Mouse (Mus musculus): ENCODE data around the gene Hirip3. TPM values are rescaled to one million over a fixed set of nuclear protein-coding genes. Genes with fewer than 3 reads are reported as not detected.

Gene Hirip3
- polyA plus RNA-seq, 1 experiment = 63.1 TPM

GRCm38 (mm10) chr7:126823202-126823711 lies 38.5 kb upstream of the Hirip3 start:
- WGBS = 0% methylated on average over 8 of the region's 19 CpGs
- TF ChIP-seq POLR2A (IDR thresholded peaks at IDR 0.05; ENCODE audit: borderline replicate concordance, insufficient read depth, low read length) (peak; percentile 61; the same call in 1 of the 2 replicates), CTCF (IDR thresholded peaks at IDR 0.05; ENCODE audit: borderline replicate concordance, insufficient read depth, low read depth, low read length) (no peak)
- peak; percentile 69 to 71 for DNase-seq
- Histone ChIP-seq H3K27me3 (ENCODE audit: control insufficient read depth, insufficient read depth, low read length) (no peaks in the 10 kb centered on the region), H3K4me1 (ENCODE audit: control insufficient read depth, insufficient read depth, low read length) (peaks cover 33% of the 10 kb centered on the region), H3K4me3 (replicated peaks; ENCODE audit: insufficient read depth, low read depth, low read length) (peak overlapping the region; percentile 66), H3K27ac (ENCODE audit: insufficient read depth, low read length) (peak overlapping the region; percentile 91)

GRCm38 (mm10) chr7:126823940-126824339 lies 37.8 kb upstream of the Hirip3 start:
- WGBS = 3% methylated on average over 10 of the region's 10 CpGs

GRCm38 (mm10) chr7:126825403-126825802 lies 36.4 kb upstream of the Hirip3 start:
- H3K4me1 ChIP-seq (ENCODE audit: control insufficient read depth, insufficient read depth, low read length) = peaks cover 35% of the 10 kb centered on the region
- 6% methylated on average over 8 of the region's 8 CpGs for WGBS
- peak overlapping the region; percentile 41 for H3K4me3 ChIP-seq (replicated peaks; ENCODE audit: insufficient read depth, low read depth, low read length)
- DNase-seq = no peak
- 0 out of 2 replicates have a peak overlapping the region, but pooled peaks have one; percentile 32 for H3K27ac ChIP-seq (ENCODE audit: insufficient read depth, low read length)
- H3K27me3 ChIP-seq (ENCODE audit: control insufficient read depth, insufficient read depth, low read length) = no peaks in the 10 kb centered on the region
- no peak for TF ChIP-seq POLR2A (IDR thresholded peaks at IDR 0.05; ENCODE audit: borderline replicate concordance, insufficient read depth, low read length)
- no peak for TF ChIP-seq CTCF (IDR thresholded peaks at IDR 0.05; ENCODE audit: borderline replicate concordance, insufficient read depth, low read depth, low read length)

More at GRCm38 (mm10) chr7:126823940-126824339, 37.8 kb upstream of the Hirip3 start:
- no peaks in the 10 kb centered on the region for H3K27me3 ChIP-seq (ENCODE audit: control insufficient read depth, insufficient read depth, low read length)
- DNase-seq = peak in 1 of 2 experiments; percentile 62
- H3K4me1 ChIP-seq (ENCODE audit: control insufficient read depth, insufficient read depth, low read length) = peaks cover 35% of the 10 kb centered on the region
- H3K27ac ChIP-seq (ENCODE audit: insufficient read depth, low read length) = peak overlapping the region; percentile 20
- H3K4me3 ChIP-seq (replicated peaks; ENCODE audit: insufficient read depth, low read depth, low read length) = peak overlapping the region; percentile 66
- TF ChIP-seq POLR2A (IDR thresholded peaks at IDR 0.05; ENCODE audit: borderline replicate concordance, insufficient read depth, low read length) (no peak), CTCF (IDR thresholded peaks at IDR 0.05; ENCODE audit: borderline replicate concordance, insufficient read depth, low read depth, low read length) (no peak)

GRCm38 (mm10) chr7:126825952-126826351 lies 35.8 kb upstream of the Hirip3 start:
- Histone ChIP-seq H3K4me1 (ENCODE audit: control insufficient read depth, insufficient read depth, low read length) (peaks cover 35% of the 10 kb centered on the region), H3K27ac (ENCODE audit: insufficient read depth, low read length) (peak overlapping the region; percentile 32; the same call in 1 of the 2 replicates), H3K27me3 (ENCODE audit: control insufficient read depth, insufficient read depth, low read length) (no peaks in the 10 kb centered on the region), H3K4me3 (replicated peaks; ENCODE audit: insufficient read depth, low read depth, low read length) (peak overlapping the region; percentile 8)
- WGBS = 47% methylated on average over 5 of the region's 5 CpGs
- TF ChIP-seq POLR2A (IDR thresholded peaks at IDR 0.05; ENCODE audit: borderline replicate concordance, insufficient read depth, low read length) (no peak), CTCF (IDR thresholded peaks at IDR 0.05; ENCODE audit: borderline replicate concordance, insufficient read depth, low read depth, low read length) (no peak)
- DNase-seq = no peak

DNA sequence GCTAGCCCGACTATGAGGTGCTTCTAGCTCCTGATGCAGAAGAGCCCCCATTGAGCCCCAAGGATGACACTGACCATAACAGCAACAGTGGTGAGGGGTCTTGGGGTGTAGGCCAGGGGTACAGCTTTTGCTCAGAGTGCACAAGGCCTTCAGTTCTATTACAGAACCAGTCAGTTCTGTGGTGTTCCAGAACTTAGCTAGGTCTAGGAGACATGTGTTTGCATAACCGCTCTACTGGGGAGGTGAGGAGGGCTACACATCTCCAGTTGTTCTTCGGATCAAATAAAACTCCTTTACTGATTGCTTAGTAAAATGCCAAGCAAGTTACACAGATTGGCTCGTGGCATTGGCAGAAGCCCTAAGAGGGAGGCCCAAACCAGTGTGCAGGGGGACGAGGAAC lies 30.2 kb upstream of the Hirip3 start, which contains the start of gene 4930451I11Rik:
Gene 4930451I11Rik, minus strand, starts transcription at position 101 of the 400 bp plus-strand sequence.
- Histone ChIP-seq H3K27me3 (ENCODE audit: control insufficient read depth, insufficient read depth, low read length) (no peaks in the 10 kb centered on the region), H3K4me3 (replicated peaks; ENCODE audit: insufficient read depth, low read depth, low read length) (peak within 1 kb of the TSS; percentile 49), H3K27ac (ENCODE audit: insufficient read depth, low read length) (no peak within 1 kb of the TSS), H3K4me1 (ENCODE audit: control insufficient read depth, insufficient read depth, low read length) (peaks cover 12% of the 10 kb centered on the region; the same call in 1 of the 2 replicates)
- 55% methylated on average over 5 of the region's 5 CpGs for WGBS
- TF ChIP-seq CTCF (IDR thresholded peaks at IDR 0.05; ENCODE audit: borderline replicate concordance, insufficient read depth, low read depth, low read length) (no peak), POLR2A (IDR thresholded peaks at IDR 0.05; ENCODE audit: borderline replicate concordance, insufficient read depth, low read length) (no peak)
- DNase-seq = no peak

DNA sequence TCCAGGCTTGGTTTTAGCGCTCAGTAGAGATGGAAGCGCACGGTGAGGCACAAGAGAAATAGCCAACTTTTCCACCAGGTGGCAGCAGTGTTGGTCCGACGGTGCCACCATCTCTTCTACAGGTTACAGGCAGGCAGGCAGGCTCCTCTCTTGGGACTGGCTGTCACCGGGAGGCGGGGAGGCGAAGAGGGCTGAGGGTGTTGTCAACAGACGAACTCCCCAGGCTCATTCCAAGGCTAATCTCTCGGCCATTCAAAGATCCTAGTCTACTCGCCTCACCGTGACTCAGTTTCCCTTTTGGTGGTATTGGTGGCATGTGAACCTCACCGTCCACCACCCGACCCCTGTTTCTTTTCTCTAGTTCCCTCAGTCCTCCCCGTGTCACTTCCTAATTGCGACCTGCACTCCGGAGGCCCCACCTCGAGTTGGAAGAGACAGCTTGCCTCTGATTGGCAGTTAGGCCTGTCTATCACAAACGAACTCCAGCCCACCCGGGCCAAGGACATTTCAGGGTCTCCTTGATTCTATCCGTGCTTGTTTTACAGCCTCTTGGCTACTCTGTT lies 29.7 kb upstream of the Hirip3 start:
- no peak overlapping the region for H3K27ac ChIP-seq (ENCODE audit: insufficient read depth, low read length)
- no peaks in the 10 kb centered on the region for H3K27me3 ChIP-seq (ENCODE audit: control insufficient read depth, insufficient read depth, low read length)
- TF ChIP-seq CTCF (IDR thresholded peaks at IDR 0.05; ENCODE audit: borderline replicate concordance, insufficient read depth, low read depth, low read length) (peak; percentile 95), POLR2A (IDR thresholded peaks at IDR 0.05; ENCODE audit: borderline replicate concordance, insufficient read depth, low read length) (no peak)
- 2% methylated on average over 21 of the region's 21 CpGs for WGBS
- DNase-seq = peak; percentile 83 to 86
- H3K4me1 ChIP-seq (ENCODE audit: control insufficient read depth, insufficient read depth, low read length) = peaks cover 11% of the 10 kb centered on the region; the same call in 1 of the 2 replicates
- H3K4me3 ChIP-seq (replicated peaks; ENCODE audit: insufficient read depth, low read depth, low read length) = peak overlapping the region; percentile 49

GRCm38 (mm10) chr7:126833294-126833693 lies 28.5 kb upstream of the Hirip3 start:
- H3K4me3 ChIP-seq (replicated peaks; ENCODE audit: insufficient read depth, low read depth, low read length) = no peak overlapping the region
- 79% methylated on average over 1 of the region's 1 CpGs for WGBS
- H3K27me3 ChIP-seq (ENCODE audit: control insufficient read depth, insufficient read depth, low read length) = no peaks in the 10 kb centered on the region
- no peak overlapping the region for H3K27ac ChIP-seq (ENCODE audit: insufficient read depth, low read length)
- TF ChIP-seq CTCF (IDR thresholded peaks at IDR 0.05; ENCODE audit: borderline replicate concordance, insufficient read depth, low read depth, low read length) (no peak), POLR2A (IDR thresholded peaks at IDR 0.05; ENCODE audit: borderline replicate concordance, insufficient read depth, low read length) (no peak)
- H3K4me1 ChIP-seq (ENCODE audit: control insufficient read depth, insufficient read depth, low read length) = 0 out of 2 replicates have a peak, but pooled peaks cover 5% of the 10 kb centered on the region
- DNase-seq = no peak

GRCm38 (mm10) chr7:126843276-126843675 lies 18.5 kb upstream of the Hirip3 start:
- Histone ChIP-seq H3K27ac (ENCODE audit: insufficient read depth, low read length) (no peak overlapping the region), H3K4me1 (ENCODE audit: control insufficient read depth, insufficient read depth, low read length) (peaks cover 4% of the 10 kb centered on the region; the same call in 1 of the 2 replicates), H3K27me3 (ENCODE audit: control insufficient read depth, insufficient read depth, low read length) (no peaks in the 10 kb centered on the region), H3K4me3 (replicated peaks; ENCODE audit: insufficient read depth, low read depth, low read length) (no peak overlapping the region)
- no peak for DNase-seq
- no peak for TF ChIP-seq POLR2A (IDR thresholded peaks at IDR 0.05; ENCODE audit: borderline replicate concordance, insufficient read depth, low read length)
- TF ChIP-seq CTCF (IDR thresholded peaks at IDR 0.05; ENCODE audit: borderline replicate concordance, insufficient read depth, low read depth, low read length) = no peak
- 72% methylated on average over 9 of the region's 9 CpGs for WGBS

Data from cerebellum, adult 2 months (tissue).